Comparison of ENCODE assay signal across 8 mouse cellular contexts in genomic region chr9:37552536-37553293, GRCm38 (mm10). TPM values are rescaled to one million over a fixed set of nuclear protein-coding genes. Genes with fewer than 3 reads are reported as not detected.
DNase-seq lines count a peak whose midpoint lies in the region; ATAC-seq and TF ChIP-seq lines count a peak whose summit lies in the region.

TSS of gene Nrgn (minus strand) at chr9:37552904.

- H3K4me1 ChIP-seq in embryonic facial prominence, embryonic 13.5 days: peaks cover 42% of the 10 kb centered on the region
- H3K4me1 ChIP-seq in heart, adult 2 months (ENCODE audit: control insufficient read depth, insufficient read depth, low read length): peaks cover 4% of the 10 kb centered on the region
- no peaks in the 10 kb centered on the region for H3K4me1 ChIP-seq in kidney, adult 2 months (ENCODE audit: control insufficient read depth, insufficient read depth, low read length)
- H3K4me1 ChIP-seq in limb, embryonic 12.5 days (replicated peaks): peaks cover 30% of the 10 kb centered on the region
- H3K4me1 ChIP-seq in midbrain, embryonic 14.5 days (ENCODE audit: control insufficient read depth, insufficient read depth, low read length): peaks cover 8% of the 10 kb centered on the region; the same call in 1 of the 2 replicates

- intact Hi-C loops in heart, adult 2 months (cut with DNase I): no loop called here

- H3K4me2 ChIP-seq in embryonic facial prominence, embryonic 13.5 days: peak within 1 kb of the TSS; percentile 89
- H3K4me2 ChIP-seq in limb, embryonic 12.5 days: peak within 1 kb of the TSS; percentile 87
- H3K4me2 ChIP-seq in midbrain, embryonic 14.5 days (ENCODE audit: low read length): peak within 1 kb of the TSS; percentile 87

- 6% methylated on average over 31 of the region's 31 CpGs for WGBS in embryonic facial prominence, embryonic 13.5 days
- WGBS in heart, adult 2 months: 8% methylated on average over 31 of the region's 31 CpGs
- WGBS in kidney, adult 2 months: 6% methylated on average over 31 of the region's 31 CpGs
- WGBS in limb, embryonic 12.5 days: 5% methylated on average over 31 of the region's 31 CpGs
- 4% methylated on average over 31 of the region's 31 CpGs for whole genome bisulfite sequencing in midbrain, embryonic 14.5 days

- H3K36me3 ChIP-seq in embryonic facial prominence, embryonic 13.5 days: no peaks in the 10 kb centered on the region
- no peaks in the 10 kb centered on the region for H3K36me3 ChIP-seq in heart, adult 2 months (ENCODE audit: control insufficient read depth, insufficient read depth, low read length)
- no peaks in the 10 kb centered on the region for H3K36me3 ChIP-seq in kidney, adult 2 months (ENCODE audit: control insufficient read depth, insufficient read depth, low read length)
- no peaks in the 10 kb centered on the region for H3K36me3 ChIP-seq in limb, embryonic 12.5 days
- H3K36me3 ChIP-seq in midbrain, embryonic 14.5 days (ENCODE audit: control insufficient read depth, insufficient read depth, low read length): no peaks in the 10 kb centered on the region

- TF ChIP-seq CTCF in heart, adult 2 months (IDR thresholded peaks at IDR 0.05): no peak
- no peak for TF ChIP-seq CTCF in kidney, adult 2 months (conservative IDR thresholded peaks at IDR 0.05; ENCODE audit: insufficient read depth, insufficient read length, low read depth, low read length)

- H3K79me2 ChIP-seq in heart, adult 2 months (replicated peaks; ENCODE audit: control insufficient read depth, insufficient read depth, low read length): no peaks in the 10 kb centered on the region

- peak within 1 kb of the TSS; percentile 50 for H3K4me3 ChIP-seq in embryonic facial prominence, embryonic 13.5 days
- H3K4me3 ChIP-seq in heart, adult 2 months: peak within 1 kb of the TSS; percentile 49
- peak within 1 kb of the TSS; percentile 44 for H3K4me3 ChIP-seq in kidney, adult 2 months (ENCODE audit: insufficient read depth, low read depth, low read length)
- H3K4me3 ChIP-seq in limb, embryonic 12.5 days (replicated peaks): peak within 1 kb of the TSS; percentile 44
- H3K4me3 ChIP-seq in midbrain, embryonic 14.5 days (replicated peaks; ENCODE audit: low read depth, low read length): peak within 1 kb of the TSS; percentile 40

- no peak within 1 kb of the TSS for H3K27ac ChIP-seq in embryonic facial prominence, embryonic 13.5 days
- H3K27ac ChIP-seq in heart, adult 2 months: no peak within 1 kb of the TSS
- H3K27ac ChIP-seq in kidney, adult 2 months (ENCODE audit: insufficient read depth, low read depth, low read length): no peak within 1 kb of the TSS
- no peak within 1 kb of the TSS for H3K27ac ChIP-seq in limb, embryonic 12.5 days
- no peak within 1 kb of the TSS for H3K27ac ChIP-seq in midbrain, embryonic 14.5 days (replicated peaks; ENCODE audit: low read depth, low read length)

- peak; percentile 72 to 83 for DNase-seq in cerebellum, postnatal 10 days
- DNase-seq in cerebellum, adult 9-10 months: no peak
- peak; percentile 80 to 82 for DNase-seq in heart, adult 2 months
- peak; percentile 86 for DNase-seq in kidney, adult 2 months
- peak; percentile 87 for DNase-seq in midbrain, embryonic 14.5 days
- DNase-seq in spleen, postnatal 4 days (ENCODE audit: low spot score in 2 of 2): peak; percentile 70 to 81

- H3K9ac ChIP-seq in embryonic facial prominence, embryonic 13.5 days: peak within 1 kb of the TSS; percentile 62
- H3K9ac ChIP-seq in heart, adult 2 months (ENCODE audit: low read depth, low read length): peak within 1 kb of the TSS; percentile 14; the same call in 1 of the 2 replicates
- H3K9ac ChIP-seq in limb, embryonic 12.5 days (replicated peaks): peak within 1 kb of the TSS; percentile 37; the same call in 1 of the 2 replicates
- peak within 1 kb of the TSS; percentile 37; the same call in 1 of the 2 replicates for H3K9ac ChIP-seq in midbrain, embryonic 14.5 days (replicated peaks; ENCODE audit: low read length)

- TF ChIP-seq POLR2A in heart, adult 2 months (IDR thresholded peaks at IDR 0.05; ENCODE audit: insufficient read depth, low read depth, low read length): no peak
- no peak for TF ChIP-seq POLR2A in kidney, adult 2 months (IDR thresholded peaks at IDR 0.05; ENCODE audit: low read depth, low read length)

- peak; percentile 93 for ATAC-seq in embryonic facial prominence, embryonic 13.5 days (ENCODE audit: insufficient number of reproducible peaks, insufficient read depth, low FRiP score, low TSS enrichment, low read depth)
- peak; percentile 88 for ATAC-seq in limb, embryonic 12.5 days (ENCODE audit: insufficient number of reproducible peaks, insufficient read depth, low FRiP score, low TSS enrichment, low read depth)
- ATAC-seq in midbrain, embryonic 14.5 days (ENCODE audit: low FRiP score, low TSS enrichment): peak; percentile 85

- TF ChIP-seq EP300 in heart, adult 2 months (IDR thresholded peaks at IDR 0.05; ENCODE audit: insufficient read depth, low read depth, low read length): no peak

- no peaks in the 10 kb centered on the region for H3K9me3 ChIP-seq in embryonic facial prominence, embryonic 13.5 days
- H3K9me3 ChIP-seq in limb, embryonic 12.5 days: no peaks in the 10 kb centered on the region
- no peaks in the 10 kb centered on the region for H3K9me3 ChIP-seq in midbrain, embryonic 14.5 days (ENCODE audit: control insufficient read depth, low read length)

- H3K27me3 ChIP-seq in embryonic facial prominence, embryonic 13.5 days: peaks cover 64% of the 10 kb centered on the region
- no peaks in the 10 kb centered on the region for H3K27me3 ChIP-seq in heart, adult 2 months (ENCODE audit: control insufficient read depth, insufficient read depth, low read length)
- no peaks in the 10 kb centered on the region for H3K27me3 ChIP-seq in kidney, adult 2 months (replicated peaks; ENCODE audit: control insufficient read depth, insufficient read depth, low read length)
- peaks cover 81% of the 10 kb centered on the region for H3K27me3 ChIP-seq in limb, embryonic 12.5 days
- H3K27me3 ChIP-seq in midbrain, embryonic 14.5 days (ENCODE audit: control insufficient read depth, insufficient read depth, low read length): peaks cover 42% of the 10 kb centered on the region

RNA-seq across cellular contexts. Expression of gene Nrgn, which starts in this region (rescaled TPM):
- polyA plus RNA-seq in embryonic facial prominence, embryonic 13.5 days (2015; fragmentation: Nextera tagmentation; extraction: Ambion mirVana): 8.6 and 10.3 TPM in 2 replicates
- total RNA-seq in heart, adult 2 months (2021): 10 to 100 TPM in 1 of 2 experiments, 1 to 10 TPM in 1; 4.0 to 27.2 TPM
- polyA plus RNA-seq in heart, adult 2 months (2012; rRNA removed): 8.6 and 21.7 TPM in 2 replicates
- polyA plus RNA-seq in kidney, adult 2 months (2012; rRNA removed): 4.7 and 7.7 TPM in 2 replicates
- 5.1 and 6.1 TPM in 2 replicates for polyA plus RNA-seq in limb, embryonic 12.5 days (2016; fragmentation: Nextera tagmentation; extraction: Ambion mirVana)
- 4.0 and 5.5 TPM in 2 replicates for polyA plus RNA-seq in midbrain, embryonic 14.5 days (2014; fragmentation: Nextera tagmentation; extraction: Ambion mirVana)
